Mouse (Mus musculus) hematopoietic stem cell, adult 5-6 weeks (primary cell): ENCODE results near the gene Igsf11. TPM values are rescaled to one million over a fixed set of nuclear protein-coding genes. Genes with fewer than 3 reads are reported as not detected.
"Not testable (repeated sequence)": the region's sequence is repeated elsewhere in the genome, so short reads cannot be mapped to it uniquely, and the experiment has no call there.

Experiments used
- ATAC-seq, 2 experiments: fragments of 125-278 bp in 1 of 2; replicated peaks in 1 of 2; 2 replicates each; pipeline ENCODE4 v1.8.0; 2016 to 2017; ENCODE audit warnings: inconsistent platforms in 2 of 2, mild to moderate bottlenecking in 2 of 2, moderate number of reproducible peaks in 2 of 2, low read depth in 1 of 2, moderate TSS enrichment in 1 of 2; ENCODE audit not compliant: low FRiP score in 2 of 2, poor library complexity in 2 of 2, severe bottlenecking in 2 of 2, insufficient read depth in 1 of 2, low TSS enrichment in 1 of 2
- total RNA-seq: library from RNA; stranded (forward); fragments of 172-1452, 232-1000 nt; gene quantifications from 2 replicates; pipeline ENCODE4 v1.2.3, GENCODE M21; 2017

Gene Igsf11
- total RNA-seq, 1 experiment from 2014 or later: 0.10 TPM

DNA sequence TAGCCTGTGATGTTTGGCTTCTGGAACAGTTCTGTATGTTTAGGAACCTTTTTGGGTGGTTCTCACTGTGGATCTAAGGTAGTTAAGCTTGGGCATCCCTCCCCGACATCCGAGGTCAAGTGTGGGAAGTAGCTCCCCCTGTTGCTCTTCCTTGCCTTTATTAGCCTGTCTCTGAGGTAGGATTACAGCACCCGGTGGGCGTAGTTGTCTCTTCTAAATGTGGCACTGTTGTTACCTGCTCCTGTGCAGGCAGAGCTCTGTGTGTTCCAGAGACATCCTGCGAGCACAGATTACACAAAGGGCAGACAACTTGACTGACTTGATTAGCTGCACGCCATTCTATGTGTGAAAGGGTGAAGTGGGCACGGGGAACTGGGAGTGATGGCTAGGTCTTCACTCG is 68.1 kb downstream of the Igsf11 start:
- ATAC-seq: no peak

DNA sequence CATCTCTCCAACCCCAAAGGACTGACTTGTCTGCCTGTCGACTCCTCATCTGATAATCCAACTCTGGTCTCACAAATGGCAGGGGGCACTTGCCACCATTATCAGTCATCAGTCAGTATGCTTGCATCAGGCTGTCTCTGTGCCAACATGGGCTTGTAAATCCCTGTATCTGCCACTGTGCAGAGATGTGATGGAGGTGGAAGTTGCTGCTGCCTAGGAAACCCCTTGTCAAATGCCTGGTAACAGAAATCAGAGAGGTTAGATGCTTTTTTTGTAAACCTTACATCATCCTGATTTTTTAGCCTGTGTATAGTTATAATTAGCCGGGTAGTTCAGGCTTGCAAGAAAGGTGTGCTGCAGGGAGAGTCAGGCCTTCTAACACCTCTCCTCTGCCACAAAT is 69.4 kb downstream of the Igsf11 start:
- ATAC-seq: no peak

DNA sequence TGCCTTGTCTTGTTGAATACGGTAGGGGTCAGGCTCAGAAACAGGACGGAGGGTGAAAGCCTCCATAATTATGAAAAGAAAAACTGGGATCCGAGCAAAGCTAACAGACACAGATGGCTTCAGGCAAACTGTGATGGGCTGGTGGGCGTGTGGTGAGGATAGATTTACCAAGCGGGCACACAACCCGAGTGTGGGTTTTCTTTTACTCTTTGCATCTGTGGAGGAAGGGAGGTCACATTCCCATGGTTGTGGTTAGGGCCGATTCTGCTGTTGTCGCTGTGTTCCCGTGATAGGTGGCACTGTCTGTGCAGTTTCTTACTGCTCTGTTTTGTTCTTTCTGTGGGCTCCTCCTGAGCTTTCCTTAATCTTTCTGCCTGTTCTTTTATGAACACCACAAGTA is 70.2 kb downstream of the Igsf11 start:
- no peak for ATAC-seq

DNA sequence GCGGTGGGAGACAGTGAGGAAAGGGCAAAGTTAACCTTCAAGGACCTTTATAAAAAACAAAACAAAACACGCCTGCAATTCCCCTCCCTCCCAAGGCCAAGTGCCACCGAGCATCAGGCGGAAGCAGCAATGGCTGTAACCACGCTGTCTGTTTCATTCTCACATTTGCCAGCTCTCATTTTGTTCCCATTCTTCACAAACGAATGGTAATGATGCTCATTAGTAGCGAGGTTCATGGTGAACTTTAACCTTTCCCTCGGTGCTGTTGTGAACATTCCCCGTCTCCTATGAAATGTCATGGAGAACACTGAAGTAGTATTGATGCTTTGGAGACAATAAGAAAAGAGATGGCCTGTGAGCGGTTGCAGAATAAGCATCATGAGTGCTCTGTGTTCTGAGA is 74.6 kb downstream of the Igsf11 start:
- no peak for ATAC-seq

DNA sequence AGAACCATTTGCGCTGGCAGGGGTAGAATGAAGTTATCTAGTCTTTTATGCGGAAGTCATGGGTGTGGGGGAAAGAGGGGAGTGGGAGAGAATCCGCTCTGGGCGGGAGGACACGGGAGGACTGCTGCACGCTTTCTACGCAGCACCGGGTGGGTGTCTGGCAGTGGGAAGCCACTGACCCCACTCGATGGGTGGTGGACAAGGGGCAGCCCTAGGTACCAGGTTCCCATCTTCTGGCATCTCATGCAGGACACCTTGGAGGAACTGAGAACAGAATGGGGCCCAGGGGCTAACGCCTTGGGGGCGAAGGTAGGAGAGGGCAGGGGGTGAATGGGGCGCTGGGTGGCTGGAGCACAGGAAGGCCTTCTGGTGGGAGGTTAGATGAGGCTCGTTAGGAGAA is 83.7 kb downstream of the Igsf11 start:
- no peak for ATAC-seq

DNA sequence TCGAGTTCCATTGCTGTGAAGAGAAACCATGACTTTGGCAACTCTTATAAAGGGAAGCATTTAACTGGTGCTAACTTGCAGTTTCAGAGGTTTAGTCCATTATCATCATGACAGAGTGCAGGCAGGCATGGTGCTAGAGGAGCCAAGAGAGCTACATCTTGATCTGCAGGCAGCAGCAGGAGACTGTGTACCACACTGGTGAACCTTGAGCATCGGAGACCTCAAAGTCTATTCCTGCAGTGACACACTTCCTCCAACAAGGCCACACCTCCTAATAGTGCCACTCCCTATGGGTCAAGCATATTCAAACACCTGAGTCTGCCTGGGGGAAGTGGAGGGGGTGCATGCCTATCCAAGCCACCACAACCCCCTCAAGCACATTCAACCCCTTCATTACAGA is 86.1 kb downstream of the Igsf11 start:
- no peak for ATAC-seq

DNA sequence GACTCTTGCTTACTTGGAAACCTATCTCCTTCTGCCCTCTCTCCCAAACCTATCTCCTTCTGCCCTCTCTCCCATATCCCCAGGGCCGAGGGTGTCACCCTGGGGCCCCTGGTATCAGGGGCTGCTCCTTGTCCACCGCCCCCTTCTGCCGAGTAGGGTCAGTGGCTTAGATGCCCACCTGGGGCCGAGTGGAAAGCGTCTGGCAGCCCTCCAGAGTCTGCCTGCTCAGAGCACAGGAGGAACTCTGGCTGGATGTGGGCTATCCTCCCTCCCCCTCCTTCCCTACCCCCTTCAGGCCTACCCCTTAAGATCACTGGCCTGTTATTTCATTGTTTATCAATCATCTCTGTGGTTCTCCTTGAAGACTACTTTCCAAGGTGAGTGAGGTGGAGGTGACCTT is 88.1 kb downstream of the Igsf11 start:
- ATAC-seq: no peak

DNA sequence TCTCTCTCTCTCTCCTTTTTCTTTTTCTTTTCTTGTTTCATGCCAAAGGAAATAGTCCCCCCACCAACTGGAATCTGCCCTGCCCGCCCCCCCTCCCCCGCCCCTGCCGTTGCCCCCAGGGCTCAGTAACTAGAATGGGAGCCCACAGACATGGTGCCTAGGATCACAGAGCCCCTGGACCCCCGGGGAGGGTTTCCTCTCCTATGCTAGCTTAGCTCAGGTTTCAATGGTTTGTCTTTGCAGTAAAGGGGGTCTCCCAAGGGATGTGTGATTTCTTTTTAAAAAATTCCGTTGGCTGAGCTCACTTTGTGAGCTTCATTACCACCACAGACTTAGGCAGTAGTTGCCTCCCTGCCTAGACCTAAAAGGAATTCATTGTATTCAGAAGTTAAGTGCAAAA is 89.6 kb downstream of the Igsf11 start:
- ATAC-seq: no peak

DNA sequence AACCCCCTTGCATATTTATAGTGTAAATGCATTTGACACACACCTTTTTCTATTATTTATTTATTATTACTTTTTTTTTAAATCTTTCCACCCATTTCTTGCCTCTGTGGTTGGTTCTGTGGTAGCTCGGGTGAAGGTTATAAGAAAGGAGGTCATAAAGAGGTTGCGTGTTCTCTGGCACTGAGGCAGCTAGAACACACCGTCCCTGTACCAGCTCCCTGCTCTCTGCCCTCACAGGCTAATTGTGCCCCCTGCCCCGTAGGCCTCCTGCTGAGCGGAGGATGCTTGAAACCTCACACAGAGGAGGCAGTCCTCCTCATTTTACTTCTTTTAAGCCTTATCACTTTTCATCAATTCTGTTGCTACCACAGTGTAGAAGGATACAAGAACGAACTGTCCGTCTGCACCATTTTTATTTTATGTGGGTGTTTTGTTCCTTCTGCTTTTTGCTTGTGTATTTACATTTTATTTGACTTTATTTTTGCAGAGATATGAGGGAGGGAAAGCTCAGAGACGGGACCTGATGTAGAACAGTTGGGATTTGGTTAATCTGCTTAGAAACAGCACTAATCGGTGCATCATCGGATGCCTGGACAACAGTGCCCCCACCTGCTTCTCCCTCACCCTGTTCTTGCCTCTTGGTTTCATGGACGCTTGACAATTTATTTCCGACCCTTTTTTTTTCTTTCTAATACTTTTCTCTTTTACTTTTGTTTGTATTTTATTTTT is 90.2 kb downstream of the Igsf11 start:
- no peak for ATAC-seq

DNA sequence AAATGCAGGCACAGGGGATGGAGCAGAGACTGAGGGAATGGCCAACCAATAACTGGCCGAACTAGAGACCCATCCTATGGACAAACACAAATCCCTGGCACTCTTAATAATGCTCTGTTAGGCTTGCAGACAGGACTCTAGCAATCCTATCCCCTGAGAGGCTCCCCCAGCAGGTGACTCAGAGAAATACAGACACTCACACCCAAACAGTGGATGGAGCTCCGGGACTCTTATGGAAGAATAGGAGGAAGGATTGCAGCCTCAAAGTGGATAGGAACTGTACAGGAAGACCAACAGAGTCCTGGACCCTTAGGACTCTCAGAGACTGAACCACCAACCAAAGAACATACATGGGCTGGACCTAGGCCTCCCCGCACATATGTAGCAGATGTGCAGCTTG is 91.4 kb downstream of the Igsf11 start:
- not testable (repeated sequence) for ATAC-seq

DNA sequence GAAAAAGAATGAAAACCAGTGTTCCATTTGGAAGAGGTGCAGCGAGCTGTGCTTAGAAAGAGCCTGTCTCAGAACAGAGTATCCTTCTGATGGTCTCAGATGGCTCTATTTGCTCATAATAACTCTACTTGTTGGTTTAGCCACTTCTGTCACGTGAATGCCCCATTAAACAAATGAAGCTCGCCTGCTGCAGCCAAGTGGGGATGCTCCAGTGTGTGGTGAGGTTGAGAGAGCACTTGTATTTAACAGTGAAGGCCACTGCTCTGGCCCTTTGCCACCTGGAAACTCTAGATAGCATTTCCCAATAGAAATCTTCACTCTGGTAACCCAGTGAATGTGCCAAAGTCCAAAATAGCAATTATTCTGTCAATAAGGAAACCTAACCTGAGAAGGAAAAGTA is 92.9 kb downstream of the Igsf11 start:
- no peak for ATAC-seq

GRCm38 (mm10) chr16:38986410-38986809 is 93.9 kb downstream of the Igsf11 start:
- ATAC-seq: peak; percentile 56 to 73

- no peak for ATAC-seq
Measured at GRCm38 (mm10) chr16:38993711-38994110, 101.2 kb downstream of the Igsf11 start.

DNA sequence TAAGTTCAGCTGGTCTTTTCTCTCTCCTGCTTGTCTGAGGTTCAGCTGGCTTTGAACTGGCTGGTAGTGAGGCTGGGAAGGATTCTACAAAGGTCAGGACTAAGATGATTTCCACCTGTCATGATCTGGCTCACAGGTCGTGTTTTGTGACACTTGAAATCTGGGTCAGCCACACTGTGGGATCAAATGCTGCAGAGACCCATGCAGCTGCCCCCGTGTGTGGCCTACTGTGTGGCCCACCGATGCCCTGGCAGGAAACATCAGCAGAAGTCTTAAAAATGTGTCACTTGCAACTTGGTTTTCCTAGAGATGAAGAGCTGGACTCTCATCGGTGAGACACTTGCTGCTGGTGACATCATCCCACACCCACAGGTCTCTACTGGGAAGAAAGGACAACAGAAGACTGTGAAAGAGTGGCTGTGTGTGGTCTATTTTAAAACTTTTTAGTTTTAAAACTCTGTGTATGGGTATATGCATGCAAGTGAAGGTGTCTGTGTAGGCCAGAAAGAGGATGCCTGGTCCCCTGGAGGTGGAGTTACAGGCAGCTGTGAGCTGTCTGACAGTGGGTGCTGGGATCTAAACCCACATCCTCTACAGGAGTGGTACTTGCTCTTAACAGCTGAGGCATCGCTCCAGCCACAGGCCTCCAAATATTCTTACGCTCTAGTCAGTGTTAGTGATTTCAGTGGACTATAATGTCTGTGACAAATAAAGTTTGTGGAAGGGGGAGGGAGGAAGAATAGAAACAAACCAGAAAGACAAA is 106.2 kb downstream of the Igsf11 start:
- ATAC-seq: no peak

- no peak for ATAC-seq
Measured at GRCm38 (mm10) chr16:38999298-38999697, 106.8 kb downstream of the Igsf11 start.

GRCm38 (mm10) chr16:39006978-39007377 is 114.5 kb downstream of the Igsf11 start:
- no peak for ATAC-seq

- no peak for ATAC-seq
Measured at GRCm38 (mm10) chr16:39019449-39019848, 127.0 kb downstream of the Igsf11 start.

GRCm38 (mm10) chr16:39025989-39026736 is 133.7 kb downstream of the Igsf11 start:
- ATAC-seq: no peak
